Mouse (Mus musculus) lung, embryonic 15.5 days (tissue): ENCODE results near the gene Sync. TPM values are rescaled to one million over a fixed set of nuclear protein-coding genes. Genes with fewer than 3 reads are reported as not detected.

ENCODE experiments used
- ATAC-seq: fragments of 200-750 bp; cut with Nextera tagmentation; 2 replicates; pipeline ENCODE4 v1.8.0; 2017; ENCODE audit warnings: moderate number of reproducible peaks, borderline replicate concordance; ENCODE audit not compliant: low FRiP score, low TSS enrichment; ENCODE audit errors: extremely low read depth
- H3K27ac ChIP-seq: fragments of 300-500 bp; sonication (generic); 2 replicates; pipeline ENCODE4 v1.5.1; 2015; ENCODE audit warnings: moderate library complexity, mild to moderate bottlenecking, inconsistent platforms
- H3K27me3 ChIP-seq: fragments of 300-500 bp; sonication (generic); 2 replicates; pipeline ENCODE4 v1.6.1; 2015; ENCODE audit warnings: inconsistent platforms
- H3K36me3 ChIP-seq: fragments of 300-500 bp; sonication (generic); 2 replicates; pipeline ENCODE4 v1.6.1; 2015; ENCODE audit warnings: inconsistent platforms
- H3K4me1 ChIP-seq: fragments of 300-500 bp; sonication (generic); 2 replicates; pipeline ENCODE4 v1.6.1; 2015; ENCODE audit warnings: inconsistent platforms
- H3K4me2 ChIP-seq: fragments of 300-500 bp; sonication (generic); 2 replicates; pipeline ENCODE4 v1.6.1; 2015; ENCODE audit warnings: inconsistent platforms, mild to moderate bottlenecking, moderate library complexity
- H3K4me3 ChIP-seq: fragments of 300-500 bp; sonication (generic); 2 replicates; pipeline ENCODE4 v1.5.1; 2015; ENCODE audit warnings: mild to moderate bottlenecking, inconsistent platforms
- H3K9ac ChIP-seq: fragments of 300-500 bp; sonication (generic); 2 replicates; pipeline ENCODE4 v1.6.1; 2015; ENCODE audit warnings: inconsistent platforms
- H3K9me3 ChIP-seq: fragments of 300-500 bp; sonication (generic); 2 replicates; pipeline ENCODE4 v1.6.1; 2016; ENCODE audit warnings: inconsistent platforms
- WGBS: fragments of 180-500 bp; shearing (Covaris S2); methylation state at CpG from one replicate; pipeline ENCODE4 v1.1.7; 2015; 5-methylcytosine and 5-hydroxymethylcytosine counted together
- polyA plus RNA-seq: library from polyadenylated mRNA; unstranded; fragments of >200 nt; fragmentation: Nextera tagmentation; extraction: Ambion mirVana; gene quantifications from 2 replicates; pipeline ENCODE4 v1.2.1, GENCODE M21; 2015

Sync gene
- polyA plus RNA-seq, 1 experiment from 2014 or later = 0.71 TPM

DNA sequence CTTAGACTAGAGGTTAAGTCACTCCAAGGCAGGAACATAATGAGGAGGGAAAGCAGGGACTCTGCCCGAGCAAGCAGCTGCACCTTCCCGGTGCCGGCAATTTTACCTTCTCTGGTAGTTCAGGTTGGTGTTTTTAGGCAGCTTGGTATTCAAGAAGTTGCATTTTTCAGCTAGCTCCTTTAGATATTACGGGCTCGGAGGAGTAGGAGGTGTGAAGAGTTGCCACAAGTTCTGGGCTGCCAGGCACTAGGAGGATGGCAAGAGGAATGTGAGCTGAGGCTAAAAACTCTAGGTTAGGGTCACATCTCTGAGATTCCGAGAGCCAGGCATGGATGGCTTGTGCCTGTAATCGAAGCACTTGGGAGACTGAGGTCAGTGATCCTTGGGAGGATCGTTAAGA, 2.3 kb downstream of the Sync start:
- Histone ChIP-seq H3K4me3 (no peak overlapping the region), H3K4me1 (peaks cover 16% of the 10 kb centered on the region), H3K36me3 (no peaks in the 10 kb centered on the region), H3K27ac (no peak overlapping the region), H3K9ac (no peak overlapping the region), H3K4me2 (no peak overlapping the region), H3K27me3 (peaks cover 32% of the 10 kb centered on the region), H3K9me3 (no peaks in the 10 kb centered on the region)
- WGBS = 83% methylated on average over 8 of the region's 8 CpGs
- no peak for ATAC-seq

DNA sequence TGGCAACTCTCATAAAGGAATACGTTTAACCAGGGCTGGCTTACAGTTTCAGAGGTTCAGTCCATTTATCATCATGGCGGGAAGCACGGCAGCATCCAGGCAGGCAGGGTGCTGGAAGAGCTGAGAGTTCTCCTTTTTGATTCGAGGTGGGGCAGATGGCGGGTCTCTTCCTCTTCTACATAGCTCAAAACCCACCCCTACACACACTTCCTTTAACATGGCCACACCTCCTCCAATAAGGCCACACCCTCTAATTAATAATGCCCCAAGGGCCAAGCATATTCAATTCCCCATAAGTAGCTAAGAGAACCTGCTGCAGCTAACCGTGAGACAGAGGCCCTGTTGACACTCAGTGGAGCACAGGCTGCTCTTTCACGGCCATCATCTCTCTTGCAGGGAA, 5.4 kb downstream of the Sync start:
- H3K4me3 ChIP-seq = no peak overlapping the region
- H3K27me3 ChIP-seq = peaks cover 7% of the 10 kb centered on the region; the same call in 1 of the 2 replicates
- peaks cover under 1% of the 10 kb centered on the region; the same call in 1 of the 2 replicates for H3K4me1 ChIP-seq
- H3K27ac ChIP-seq = no peak overlapping the region
- 58% methylated on average over 7 of the region's 7 CpGs for WGBS
- no peak overlapping the region for H3K9ac ChIP-seq
- H3K4me2 ChIP-seq = no peak overlapping the region
- no peak for ATAC-seq
- no peaks in the 10 kb centered on the region for H3K36me3 ChIP-seq
- H3K9me3 ChIP-seq = no peaks in the 10 kb centered on the region

DNA sequence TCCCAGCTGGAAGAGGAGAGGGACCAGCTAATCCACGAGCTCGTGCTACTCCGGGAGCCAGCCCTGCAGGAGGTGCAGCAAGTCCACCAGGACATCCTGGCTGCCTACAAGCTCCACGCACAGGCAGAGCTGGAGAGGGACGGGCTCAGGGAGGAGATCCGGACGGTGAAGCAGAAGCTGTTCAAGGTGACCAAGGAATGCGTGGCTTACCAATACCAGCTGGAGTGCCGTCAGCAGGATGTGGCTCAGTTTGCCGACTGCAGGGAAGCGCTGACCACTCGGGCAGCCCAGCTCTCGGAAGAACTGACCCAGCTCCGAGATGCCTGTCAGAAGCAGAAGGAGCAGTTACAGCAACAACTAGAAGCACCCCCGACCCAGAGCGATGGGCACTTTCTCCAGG, 6.3 kb downstream of the Sync start:
- Histone ChIP-seq H3K4me2 (peak overlapping the region; percentile 14; the same call in 1 of the 2 replicates), H3K4me3 (no peak overlapping the region), H3K36me3 (no peaks in the 10 kb centered on the region), H3K9ac (no peak overlapping the region), H3K9me3 (no peaks in the 10 kb centered on the region), H3K27me3 (peaks cover under 1% of the 10 kb centered on the region; the same call in 1 of the 2 replicates), H3K27ac (no peak overlapping the region), H3K4me1 (peaks cover 7% of the 10 kb centered on the region)
- no peak for ATAC-seq
- 16% methylated on average over 16 of the region's 16 CpGs for WGBS

DNA sequence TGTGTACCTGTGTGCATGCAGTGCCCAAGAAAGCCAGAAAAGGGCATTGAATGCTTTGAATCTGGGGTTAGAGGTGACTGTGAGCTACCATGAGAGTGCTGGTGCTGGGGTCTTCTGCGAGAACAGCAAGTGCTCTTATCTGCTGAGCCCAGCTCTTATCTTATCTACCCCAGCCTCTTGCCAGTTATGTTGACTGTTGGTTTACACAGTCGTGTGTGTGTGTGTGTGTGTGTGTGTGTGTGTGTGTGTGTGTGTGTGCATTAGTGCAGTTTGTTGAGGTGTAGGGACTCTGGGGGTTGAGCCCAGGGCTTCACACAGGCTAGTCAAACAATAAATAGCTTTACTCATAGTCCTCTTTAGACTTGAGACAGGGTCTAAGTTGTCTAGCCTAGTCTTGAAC, 7.8 kb downstream of the Sync start:
- Histone ChIP-seq H3K9me3 (no peaks in the 10 kb centered on the region), H3K9ac (no peak overlapping the region), H3K4me3 (no peak overlapping the region), H3K4me1 (peaks cover 15% of the 10 kb centered on the region), H3K4me2 (no peak overlapping the region), H3K36me3 (no peaks in the 10 kb centered on the region), H3K27me3 (no peaks in the 10 kb centered on the region; the same call in 1 of the 2 replicates), H3K27ac (no peak overlapping the region)
- 9% methylated on average over 2 of the region's 2 CpGs for WGBS
- ATAC-seq = no peak

DNA sequence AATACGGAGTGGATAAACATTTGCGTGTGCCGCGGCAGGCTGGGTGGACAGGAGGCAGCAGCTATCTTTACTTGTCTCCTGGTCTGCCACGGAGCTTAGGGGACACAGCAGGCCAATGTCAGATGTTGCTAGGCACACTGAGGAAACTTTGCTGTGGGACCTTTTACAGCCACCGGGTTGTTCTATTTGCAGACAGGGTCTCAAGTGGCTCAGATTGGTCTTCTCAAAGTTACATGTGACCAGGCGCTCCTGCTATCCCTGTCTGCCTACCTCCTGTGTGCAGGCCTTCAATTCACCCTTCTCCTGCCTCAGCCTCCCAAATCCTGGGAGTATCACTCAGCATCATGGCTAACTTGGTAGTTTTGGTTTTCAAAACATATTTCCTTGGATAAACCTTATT, 8.6 kb downstream of the Sync start:
- no peaks in the 10 kb centered on the region for H3K9me3 ChIP-seq
- WGBS = 51% methylated on average over 7 of the region's 7 CpGs
- H3K9ac ChIP-seq = no peak overlapping the region
- no peak for ATAC-seq
- H3K4me1 ChIP-seq = peaks cover 15% of the 10 kb centered on the region
- no peaks in the 10 kb centered on the region; the same call in 1 of the 2 replicates for H3K27me3 ChIP-seq
- no peaks in the 10 kb centered on the region for H3K36me3 ChIP-seq
- H3K4me2 ChIP-seq = no peak overlapping the region
- H3K4me3 ChIP-seq = no peak overlapping the region
- H3K27ac ChIP-seq = no peak overlapping the region

DNA sequence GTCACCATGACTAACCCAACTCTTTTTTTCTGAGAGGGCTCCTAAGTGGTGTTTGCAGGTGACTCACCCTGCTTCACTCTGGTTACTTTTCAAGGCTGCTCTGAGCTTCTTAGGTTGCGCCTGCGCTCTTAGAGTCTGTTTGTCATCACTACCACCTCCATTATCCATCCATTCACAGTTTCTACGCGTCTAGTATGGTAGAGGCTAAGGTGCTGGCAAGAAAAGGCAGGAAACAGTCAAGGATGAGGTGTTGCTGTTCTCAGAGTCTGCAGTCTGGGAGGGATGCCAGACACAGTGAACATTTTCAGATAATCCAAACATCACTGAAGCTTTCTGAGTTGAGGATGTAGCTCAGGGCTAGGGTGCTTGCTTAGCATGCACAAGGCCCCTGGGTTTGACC, 10.3 kb downstream of the Sync start:
- Histone ChIP-seq H3K27me3 (no peaks in the 10 kb centered on the region; the same call in 1 of the 2 replicates), H3K36me3 (no peaks in the 10 kb centered on the region), H3K4me2 (no peak overlapping the region), H3K4me1 (peaks cover 15% of the 10 kb centered on the region), H3K9me3 (no peaks in the 10 kb centered on the region), H3K27ac (no peak overlapping the region), H3K9ac (no peak overlapping the region), H3K4me3 (no peak overlapping the region)
- 31% methylated on average over 4 of the region's 4 CpGs for WGBS
- ATAC-seq = peak; percentile 56; the same call in 1 of the 2 replicates

DNA sequence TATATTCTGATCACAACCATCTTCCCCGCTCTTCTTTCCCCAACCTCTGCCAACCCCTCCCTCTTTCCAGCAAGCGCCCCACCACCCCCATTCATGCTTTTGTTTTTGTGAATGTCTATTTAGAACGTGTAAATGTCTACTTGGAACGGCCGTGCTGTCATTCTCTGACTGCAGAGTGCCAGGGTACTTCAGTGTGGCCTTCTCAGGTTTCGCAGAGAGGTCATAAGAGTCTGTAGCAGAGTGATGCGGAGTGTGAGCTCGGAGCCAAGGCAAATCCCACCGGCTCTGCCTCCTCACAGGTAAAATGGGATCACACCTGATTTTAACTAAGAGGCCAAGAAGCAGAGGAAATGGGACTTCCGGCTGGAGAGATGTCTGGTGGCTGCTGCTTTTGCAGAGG, 11.7 kb downstream of the Sync start:
- WGBS = 26% methylated on average over 10 of the region's 10 CpGs
- Histone ChIP-seq H3K4me1 (peaks cover 15% of the 10 kb centered on the region), H3K27ac (no peak overlapping the region), H3K9me3 (no peaks in the 10 kb centered on the region), H3K27me3 (no peaks in the 10 kb centered on the region), H3K4me3 (no peak overlapping the region), H3K36me3 (no peaks in the 10 kb centered on the region), H3K4me2 (no peak overlapping the region), H3K9ac (no peak overlapping the region)
- no peak for ATAC-seq

DNA sequence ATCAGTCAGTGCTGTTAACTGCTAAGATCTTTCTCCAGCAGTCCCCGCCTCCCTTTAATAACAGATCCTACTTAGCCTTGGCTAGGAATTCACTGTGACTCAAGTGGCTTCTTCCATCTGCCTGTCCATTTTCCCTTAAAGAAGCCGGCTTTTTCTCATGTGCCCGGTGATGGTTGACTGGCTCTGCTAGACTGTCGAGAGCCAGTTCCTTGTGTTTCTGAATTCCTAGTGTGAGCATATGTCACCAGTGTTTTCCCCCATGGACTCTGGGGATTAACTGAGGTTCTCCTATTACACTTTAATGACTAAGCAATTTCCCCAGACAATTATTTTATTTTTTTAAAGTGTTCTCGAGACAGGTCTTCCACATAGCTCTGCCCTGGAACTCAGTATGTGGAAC, 16.0 kb downstream of the Sync start:
- Histone ChIP-seq H3K4me2 (no peak overlapping the region), H3K4me1 (peaks cover 11% of the 10 kb centered on the region), H3K9me3 (no peaks in the 10 kb centered on the region), H3K9ac (no peak overlapping the region), H3K27ac (no peak overlapping the region), H3K36me3 (peaks cover 28% of the 10 kb centered on the region), H3K27me3 (no peaks in the 10 kb centered on the region), H3K4me3 (no peak overlapping the region)
- 74% methylated on average over 5 of the region's 5 CpGs for WGBS
- ATAC-seq = no peak

DNA sequence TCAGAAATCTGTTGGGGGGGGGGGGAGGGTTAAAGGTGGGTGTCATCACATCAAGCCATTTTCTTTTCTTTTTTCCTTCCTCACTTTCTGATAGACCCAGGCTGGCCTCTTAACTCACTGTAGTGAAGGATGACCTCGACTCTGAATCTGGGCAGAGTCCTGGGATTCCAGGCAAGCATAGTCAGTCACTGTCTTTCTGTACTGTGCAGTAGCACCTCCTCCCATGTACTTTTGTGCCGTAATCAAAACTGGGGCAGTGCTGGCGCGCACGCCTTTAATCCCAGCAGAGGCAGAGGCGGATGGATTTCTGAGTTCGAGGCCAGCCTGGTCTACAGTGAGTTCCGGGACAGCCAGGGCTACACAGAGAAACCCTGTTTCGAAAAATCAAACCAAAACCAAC, 16.4 kb downstream of the Sync start:
- no peak for ATAC-seq
- H3K27ac ChIP-seq = no peak overlapping the region

DNA sequence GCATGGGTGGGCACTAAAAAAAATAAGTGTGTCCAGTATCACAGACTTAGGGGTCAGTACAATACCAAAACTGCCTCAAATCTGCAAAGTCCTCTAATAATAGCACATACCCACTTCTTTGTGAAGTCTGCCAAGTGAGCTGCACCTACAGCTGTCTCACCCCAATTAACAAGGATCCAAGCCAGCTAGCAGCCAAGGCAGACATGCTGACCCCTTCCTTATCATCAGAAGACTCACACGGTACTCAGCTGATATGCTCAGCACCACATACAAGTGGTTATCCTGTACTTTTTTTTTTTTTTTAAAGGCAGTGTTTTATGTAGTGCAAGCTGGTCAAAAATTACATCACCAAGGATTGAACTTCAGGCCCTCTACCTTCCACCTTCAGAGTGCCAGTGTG, 16.9 kb downstream of the Sync start:
- ATAC-seq = no peak
- no peak overlapping the region for H3K27ac ChIP-seq
- no peak overlapping the region for H3K9ac ChIP-seq
- no peak overlapping the region for H3K4me3 ChIP-seq
- 28% methylated on average over 1 of the region's 1 CpGs for WGBS
- H3K4me1 ChIP-seq = peaks cover 2% of the 10 kb centered on the region
- no peak overlapping the region for H3K4me2 ChIP-seq
- H3K9me3 ChIP-seq = no peaks in the 10 kb centered on the region
- no peaks in the 10 kb centered on the region for H3K27me3 ChIP-seq
- peaks cover 37% of the 10 kb centered on the region for H3K36me3 ChIP-seq

More for the DNA sequence above, 16.4 kb downstream of the Sync start:
- no peak overlapping the region for H3K4me2 ChIP-seq
- no peak overlapping the region for H3K4me3 ChIP-seq
- H3K27me3 ChIP-seq = no peaks in the 10 kb centered on the region
- H3K36me3 ChIP-seq = peaks cover 32% of the 10 kb centered on the region
- WGBS = 85% methylated on average over 9 of the region's 9 CpGs
- H3K9me3 ChIP-seq = no peaks in the 10 kb centered on the region
- peaks cover 7% of the 10 kb centered on the region for H3K4me1 ChIP-seq
- no peak overlapping the region for H3K9ac ChIP-seq

DNA sequence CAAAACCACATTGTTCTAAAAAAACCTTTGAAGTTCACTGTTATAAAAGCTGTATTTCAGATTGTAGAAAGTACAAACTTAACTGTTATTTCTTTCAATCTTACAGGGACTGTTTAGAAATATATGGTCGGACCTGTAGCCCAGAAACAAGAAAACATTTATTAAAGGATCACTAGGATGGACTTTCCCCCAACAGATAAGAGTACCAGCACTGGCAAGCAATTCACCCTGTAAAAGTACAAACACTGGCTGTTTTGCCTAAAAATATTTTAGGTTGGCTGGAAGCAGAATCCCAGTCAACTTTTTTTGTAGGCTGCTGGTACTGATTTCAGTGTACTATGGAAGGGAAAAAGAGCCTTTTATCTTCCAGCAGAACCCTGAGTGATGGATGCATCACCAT, 20.5 kb downstream of the Sync start:
- Histone ChIP-seq H3K4me1 (no peaks in the 10 kb centered on the region), H3K9ac (no peak overlapping the region), H3K4me2 (no peak overlapping the region), H3K4me3 (no peak overlapping the region), H3K36me3 (peaks cover 68% of the 10 kb centered on the region), H3K27me3 (no peaks in the 10 kb centered on the region), H3K27ac (no peak overlapping the region), H3K9me3 (no peaks in the 10 kb centered on the region)
- WGBS = 87% methylated on average over 1 of the region's 1 CpGs
- ATAC-seq = no peak

DNA sequence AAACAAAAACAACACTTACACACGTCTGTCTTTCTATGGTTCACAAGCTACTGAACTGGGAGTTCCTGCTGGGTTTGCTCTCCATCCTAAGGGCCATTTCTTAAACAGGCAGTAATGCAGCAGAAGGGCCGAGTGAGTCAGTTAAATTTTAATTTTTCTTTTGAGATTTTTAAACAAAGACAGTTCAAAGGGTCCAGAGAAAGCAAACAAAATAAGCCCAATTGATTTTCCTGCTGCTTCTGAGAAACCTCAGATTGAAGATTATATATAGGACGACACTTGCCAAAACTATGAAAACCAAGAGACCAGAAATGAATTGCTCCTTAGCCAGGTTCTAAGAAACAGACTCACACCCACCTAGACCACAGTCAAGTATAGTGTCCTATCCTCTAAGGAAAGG, 26.5 kb downstream of the Sync start:
- no peak for ATAC-seq
- Histone ChIP-seq H3K9me3 (no peaks in the 10 kb centered on the region), H3K27me3 (no peaks in the 10 kb centered on the region), H3K9ac (no peak overlapping the region), H3K4me2 (no peak overlapping the region), H3K36me3 (peaks cover 92% of the 10 kb centered on the region), H3K4me3 (no peak overlapping the region), H3K27ac (no peak overlapping the region), H3K4me1 (no peaks in the 10 kb centered on the region)
- WGBS = 61% methylated on average over 3 of the region's 3 CpGs

DNA sequence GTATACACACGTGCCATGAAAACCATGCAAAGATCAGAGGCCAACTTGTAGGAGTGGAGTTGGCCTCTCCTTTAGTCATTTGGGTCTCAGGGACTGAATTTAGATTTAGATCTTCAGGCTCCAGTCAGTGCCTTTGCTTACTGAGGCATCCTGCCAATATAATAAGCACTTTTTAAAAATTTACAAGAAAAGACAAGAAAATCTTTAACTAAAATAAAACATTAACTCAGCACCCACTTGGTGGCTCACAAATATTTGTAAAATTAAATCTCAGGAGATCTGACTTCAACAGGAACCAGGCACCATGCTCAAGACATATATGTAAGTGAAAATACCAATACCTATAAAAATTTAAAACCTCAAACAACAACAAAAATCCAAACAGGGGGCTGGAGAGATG, 33.5 kb downstream of the Sync start:
- Histone ChIP-seq H3K4me3 (no peak overlapping the region), H3K4me1 (no peaks in the 10 kb centered on the region), H3K9ac (no peak overlapping the region), H3K4me2 (no peak overlapping the region), H3K36me3 (peaks cover 82% of the 10 kb centered on the region), H3K27me3 (no peaks in the 10 kb centered on the region), H3K9me3 (no peaks in the 10 kb centered on the region), H3K27ac (no peak overlapping the region)
- ATAC-seq = no peak
- WGBS = 75% methylated on average over 1 of the region's 1 CpGs
